Mouse (Mus musculus) layer of hippocampus, postnatal 36 days (tissue): ENCODE results near the gene Cherp. TPM values are rescaled to one million over a fixed set of nuclear protein-coding genes. Genes with fewer than 3 reads are reported as not detected.

Source experiments
- DNase-seq, 2 experiments: peaks; one replicate each; pipeline ENCODE4 v3.0.0; 2022
- total RNA-seq, 2 experiments: library from RNA; stranded (reverse); gene quantifications; 2 replicates each; pipeline ENCODE4 v1.2.3; 2021

Cherp gene
- total RNA-seq, 2 experiments from 2014 or later: 70.2 to 77.2 TPM

- no peak for DNase-seq
Observed at GRCm38 (mm10) chr8:72470684-72471083, 4.3 kb downstream of the Cherp start.

- no peak for DNase-seq
Observed at GRCm38 (mm10) chr8:72469984-72470383, 5.0 kb downstream of the Cherp start.

- DNase-seq: no peak
Observed at GRCm38 (mm10) chr8:72469243-72469642, 5.8 kb downstream of the Cherp start.

GRCm38 (mm10) chr8:72464211-72464610, 10.8 kb downstream of the Cherp start:
- no peak for DNase-seq

DNA sequence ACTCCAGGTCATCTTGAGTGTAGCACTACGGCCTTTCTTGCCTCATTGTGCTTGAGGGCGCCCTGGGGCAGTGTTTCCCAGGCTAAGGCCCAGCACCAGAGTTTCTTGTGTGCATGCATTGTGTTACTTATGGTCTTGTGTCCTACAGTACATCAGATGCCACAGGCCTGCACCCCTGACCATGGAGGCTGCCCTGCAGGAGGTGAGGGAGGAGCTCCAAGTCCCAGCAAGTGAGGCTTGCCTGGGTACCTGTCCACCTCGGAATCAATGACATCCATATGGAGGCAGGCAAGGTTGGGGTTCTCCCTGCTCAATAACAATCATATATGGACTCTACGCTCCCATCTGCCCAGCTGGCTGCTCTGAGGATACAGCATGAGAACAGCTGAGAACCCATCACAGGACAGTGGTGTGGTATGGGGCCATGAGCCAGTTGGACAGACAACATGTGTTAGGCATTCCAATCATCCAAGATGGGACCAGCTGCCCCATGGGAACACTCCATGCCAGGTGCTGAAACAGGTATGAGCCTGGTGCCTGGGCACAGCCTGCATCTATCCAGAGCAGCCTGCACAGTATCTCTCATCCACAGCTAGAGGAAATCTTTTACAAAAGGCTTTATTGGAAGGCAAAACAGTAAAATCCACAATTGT, 15.0 kb downstream of the Cherp start:
- no peak for DNase-seq

GRCm38 (mm10) chr8:72458457-72458856, 16.6 kb downstream of the Cherp start:
- no peak for DNase-seq

GRCm38 (mm10) chr8:72457806-72458205, 17.2 kb downstream of the Cherp start:
- DNase-seq: no peak

DNA sequence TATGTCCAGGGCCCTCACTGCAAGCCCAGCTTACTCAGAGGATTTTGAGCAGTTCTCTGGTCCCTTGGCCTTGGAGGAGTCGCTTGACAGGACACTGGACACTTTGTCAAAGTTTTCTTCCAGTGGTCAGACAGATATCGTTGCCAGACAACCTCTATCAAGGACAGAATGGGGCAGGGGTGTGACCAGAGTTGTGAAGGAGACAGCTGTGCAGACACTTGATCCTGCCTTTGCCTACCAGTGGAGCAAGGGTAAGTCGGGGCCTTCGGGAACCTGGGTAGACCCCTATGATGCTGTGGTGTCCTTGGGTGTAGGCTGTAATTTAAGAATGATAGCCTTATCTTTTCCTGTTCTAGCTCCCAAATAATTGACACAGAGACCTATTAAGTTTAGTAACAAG, 19.7 kb downstream of the Cherp start:
- DNase-seq: no peak

DNA sequence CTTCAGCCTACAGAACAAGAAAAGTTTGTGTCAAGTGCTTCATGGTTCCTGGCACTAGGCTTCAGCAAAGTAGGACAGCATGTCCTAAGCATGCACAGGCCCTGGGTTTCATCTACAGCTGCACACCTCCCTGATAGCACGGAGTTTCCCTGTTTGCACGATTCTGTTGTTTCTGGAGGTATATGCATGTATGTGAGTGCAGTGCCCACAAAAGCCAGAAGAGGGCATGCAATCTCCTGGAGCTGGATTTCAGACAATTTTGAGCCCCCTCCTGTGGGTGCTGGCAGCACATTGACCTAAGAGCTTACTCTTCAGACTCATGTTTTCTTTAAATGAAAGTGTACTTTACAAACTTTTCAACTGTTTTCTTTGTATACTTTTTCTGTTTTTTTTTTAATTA, 21.1 kb downstream of the Cherp start:
- DNase-seq: no peak

DNA sequence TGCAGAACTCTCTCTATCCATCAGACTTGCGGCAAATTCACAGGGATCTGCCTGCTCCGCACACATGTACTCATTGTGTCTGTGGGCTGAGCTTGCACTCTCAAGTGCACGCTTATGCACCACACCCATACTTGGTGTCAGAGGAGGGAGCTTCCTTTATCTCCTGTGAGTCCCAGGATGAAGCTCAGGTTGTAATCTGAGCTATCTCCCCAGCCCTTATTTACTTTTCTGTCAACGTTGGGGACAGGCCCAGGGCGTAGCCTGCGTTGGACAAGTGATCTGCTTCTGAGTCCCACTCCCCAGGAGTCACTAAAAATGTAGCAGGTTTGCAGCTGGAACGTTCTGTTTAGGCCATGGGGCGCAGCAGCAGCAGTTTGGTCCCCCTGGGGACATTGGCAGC, 23.5 kb downstream of the Cherp start:
- no peak for DNase-seq

GRCm38 (mm10) chr8:72445071-72445470, 30.0 kb downstream of the Cherp start:
- DNase-seq: no peak

DNA sequence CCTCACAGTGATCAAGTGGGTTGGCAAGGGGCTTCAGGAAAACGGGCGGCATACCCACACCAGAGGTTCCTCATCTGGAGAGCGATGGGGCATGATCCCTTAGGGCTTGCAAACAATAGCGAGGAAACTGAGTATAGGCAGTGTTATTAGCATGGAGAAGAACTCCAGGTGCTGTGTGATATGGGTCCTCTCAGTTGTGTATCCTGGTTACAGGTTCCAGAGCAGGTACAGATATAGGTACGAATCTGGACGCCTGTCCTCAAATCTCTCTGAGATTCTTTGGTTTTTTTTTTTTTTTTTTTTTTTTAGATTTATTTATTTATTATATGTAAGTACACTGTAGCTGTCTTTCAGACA, 31.1 kb downstream of the Cherp start:
- no peak for DNase-seq

DNA sequence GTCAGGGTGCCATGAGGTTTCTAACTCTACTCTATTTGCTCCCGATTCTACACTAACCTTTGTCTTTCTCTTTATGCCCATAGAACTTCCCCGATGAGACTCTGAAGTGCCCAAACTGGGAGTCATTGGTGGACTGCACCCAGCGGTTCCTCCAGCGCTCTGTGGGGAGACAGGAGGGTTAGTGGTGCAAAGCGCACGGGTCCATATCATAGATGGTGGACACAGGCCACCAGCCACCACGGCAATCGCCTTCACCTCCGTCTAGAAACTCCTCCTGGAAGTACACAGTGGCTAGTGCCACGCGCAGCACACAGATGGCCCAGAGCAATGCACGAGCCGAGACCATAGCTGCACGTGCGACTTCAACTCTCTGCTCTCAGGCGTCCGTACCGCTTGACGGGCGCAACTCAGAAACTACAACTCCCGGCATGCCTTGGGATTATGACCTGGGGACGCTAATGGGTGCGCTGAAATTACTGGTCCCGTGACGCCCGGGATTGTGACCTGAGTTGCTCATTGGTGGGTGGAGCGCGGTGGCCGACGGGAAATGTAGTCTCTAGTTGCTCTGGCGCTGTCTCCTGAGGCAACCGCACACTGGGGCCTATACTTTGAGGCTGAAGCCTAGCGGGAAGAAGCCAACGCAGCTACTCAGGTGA, 31.6 kb downstream of the Cherp start, which contains the start of the genes Calr3 and 1700030K09Rik:
Gene Calr3 (minus strand): TSS at position 533 of the 656 bp plus-strand sequence.
Gene 1700030K09Rik (plus strand): TSS at position 543 of the 656 bp plus-strand sequence.
- DNase-seq: peak; percentile 97

DNA sequence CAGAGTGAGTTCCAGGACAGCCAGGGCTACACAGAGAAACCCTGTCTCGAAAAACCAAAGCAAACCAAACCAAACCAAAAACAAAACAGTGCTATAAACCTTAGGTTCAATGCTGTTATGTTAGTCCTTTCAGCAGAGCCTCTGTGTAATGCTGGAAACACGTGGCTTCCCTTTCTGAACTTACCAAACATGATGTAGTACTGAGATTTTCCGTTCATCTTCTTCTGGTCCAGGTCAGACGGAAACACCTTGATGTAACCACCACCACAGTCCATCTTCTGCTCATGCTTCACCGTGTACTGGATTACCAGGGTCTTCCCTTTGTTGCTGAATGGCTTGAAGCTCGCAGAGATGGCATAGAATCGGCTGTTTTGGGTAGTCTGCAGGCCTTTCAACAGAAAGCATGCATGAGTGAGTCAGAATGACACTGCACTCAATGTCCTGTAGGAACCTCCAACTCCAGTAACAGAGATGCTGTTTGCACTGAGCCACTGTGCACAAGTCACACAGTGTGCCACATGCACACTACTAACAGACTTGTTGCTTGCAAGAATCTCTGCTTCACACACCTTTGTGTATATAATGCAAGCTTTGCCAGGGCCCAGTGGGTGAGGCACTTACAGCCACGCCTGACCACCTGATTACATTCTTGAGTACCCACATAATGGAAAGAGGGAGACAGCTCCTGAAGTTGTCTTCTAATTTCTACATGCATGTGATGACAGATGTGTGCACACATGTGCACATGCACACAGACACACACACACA, 36.6 kb downstream of the Cherp start:
- no peak for DNase-seq

GRCm38 (mm10) chr8:72434952-72435351, 40.1 kb downstream of the Cherp start:
- DNase-seq: no peak

DNA sequence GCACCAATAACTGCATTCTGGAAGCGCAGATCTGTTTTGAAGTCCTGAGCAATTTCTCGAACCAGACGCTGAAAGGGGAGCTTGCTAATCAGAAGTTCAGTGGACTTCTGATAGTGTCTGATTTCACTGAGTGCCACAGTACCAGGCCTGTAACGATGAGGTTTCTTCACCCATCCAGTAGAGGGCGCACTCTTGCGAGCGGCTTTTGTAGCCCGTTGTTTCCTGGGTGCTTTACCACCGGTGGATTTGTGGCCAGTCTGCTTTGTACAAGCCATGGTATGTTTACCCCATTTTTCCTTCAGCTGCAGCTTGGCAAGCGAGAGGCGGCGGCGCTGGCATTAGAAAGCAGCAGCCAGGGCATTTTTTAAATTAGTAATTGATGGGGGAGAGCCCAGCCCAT, 45.4 kb downstream of the Cherp start:
- DNase-seq: no peak

- DNase-seq: no peak
Observed at GRCm38 (mm10) chr8:72422926-72423325, 52.1 kb downstream of the Cherp start.

- DNase-seq: peak; percentile 97 to 98
Observed at GRCm38 (mm10) chr8:72421362-72422335, 53.4 kb downstream of the Cherp start, which contains the start of gene Eps15l1. TSS of gene Eps15l1 (minus strand) at chr8:72421460.

- DNase-seq: peak in 1 of 2 experiments; percentile 25
Observed at GRCm38 (mm10) chr8:72420571-72421361, 54.3 kb downstream of the Cherp start.

DNA sequence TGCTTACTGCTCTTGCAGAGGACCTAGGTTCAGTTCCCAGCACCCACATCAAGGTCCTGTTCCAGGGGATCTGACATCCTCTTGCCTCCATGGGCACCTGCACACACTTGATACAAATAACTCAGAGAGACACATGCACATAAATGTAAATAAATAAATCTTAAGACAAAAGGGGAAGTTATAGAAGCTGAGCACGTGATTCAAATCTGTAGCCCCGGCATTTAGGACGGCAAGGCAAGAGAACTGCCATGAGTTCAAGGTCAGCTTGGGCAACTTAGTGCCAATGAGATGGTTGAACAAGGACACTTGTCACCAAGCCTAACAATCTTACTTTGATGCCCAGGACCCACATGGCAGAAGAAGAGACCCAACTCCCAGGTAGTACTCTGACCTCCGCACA, 57.0 kb downstream of the Cherp start:
- no peak for DNase-seq

- DNase-seq: no peak
Observed at GRCm38 (mm10) chr8:72415252-72415651, 59.8 kb downstream of the Cherp start.
